Mouse (Mus musculus): ENCODE measurements at regions not wholly inside any gene's neighbourhood (a gene's known extent, or its start where the extent isn't known, plus 50 kb on each side); places are given as distances from the start of the nearest gene placed in this dataset.

- no peak for DNase-seq (ENCODE audit: low read depth in 1 of 2, low spot score in 2 of 2)
These were observed 104.7 kb downstream of the Dusp6 start for GRCm38 (mm10) chr10:99367757-99368156.

- DNase-seq (ENCODE audit: low read depth in 1 of 2, low spot score in 2 of 2), result no peak
These were observed 112.1 kb downstream of the Dusp6 start for GRCm38 (mm10) chr10:99375101-99375500.

- no peak for DNase-seq (ENCODE audit: low read depth in 1 of 2, low spot score in 2 of 2)
These were observed 113.4 kb downstream of the Dusp6 start for GRCm38 (mm10) chr10:99376430-99376829.

- DNase-seq (ENCODE audit: low read depth in 1 of 2, low spot score in 2 of 2), result no peak
These were observed 114.5 kb downstream of the Dusp6 start for GRCm38 (mm10) chr10:99377548-99377947.

GRCm38 (mm10) chr10:99379156-99379555, 116.1 kb downstream of the Dusp6 start:
- no peak for DNase-seq (ENCODE audit: low read depth in 1 of 2, low spot score in 2 of 2)

- DNase-seq (ENCODE audit: low read depth in 1 of 2, low spot score in 2 of 2), result no peak
These were observed 117.1 kb downstream of the Dusp6 start for GRCm38 (mm10) chr10:99380170-99380569.

GRCm38 (mm10) chr10:99383028-99383427, 120.0 kb downstream of the Dusp6 start:
- DNase-seq (ENCODE audit: low read depth in 1 of 2, low spot score in 2 of 2), result no peak

- no peak for DNase-seq (ENCODE audit: low read depth in 1 of 2, low spot score in 2 of 2)
These were observed 121.3 kb downstream of the Dusp6 start for GRCm38 (mm10) chr10:99384366-99384765.

- DNase-seq (ENCODE audit: low read depth in 1 of 2, low spot score in 2 of 2), result no peak
These were observed 121.8 kb downstream of the Dusp6 start for GRCm38 (mm10) chr10:99384851-99385250.

- DNase-seq (ENCODE audit: low read depth in 1 of 2, low spot score in 2 of 2), result no peak
These were observed 122.8 kb downstream of the Dusp6 start for GRCm38 (mm10) chr10:99385854-99386253.

- DNase-seq (ENCODE audit: low read depth in 1 of 2, low spot score in 2 of 2), result no peak
These were observed 125.5 kb downstream of the Dusp6 start for GRCm38 (mm10) chr10:99388526-99388925.

- DNase-seq (ENCODE audit: low read depth in 1 of 2, low spot score in 2 of 2), result no peak
These were observed 126.0 kb downstream of the Dusp6 start for GRCm38 (mm10) chr10:99388986-99389385.

- no peak for DNase-seq (ENCODE audit: low read depth in 1 of 2, low spot score in 2 of 2)
These were observed 127.7 kb downstream of the Dusp6 start for GRCm38 (mm10) chr10:99390609-99391183.

- DNase-seq (ENCODE audit: low read depth in 1 of 2, low spot score in 2 of 2), result no peak
These were observed 128.7 kb downstream of the Dusp6 start for GRCm38 (mm10) chr10:99391725-99392124.

GRCm38 (mm10) chr10:99392979-99393378, 129.9 kb downstream of the Dusp6 start:
- DNase-seq (ENCODE audit: low read depth in 1 of 2, low spot score in 2 of 2), result no peak

- DNase-seq (ENCODE audit: low read depth in 1 of 2, low spot score in 2 of 2), result no peak
These were observed 130.5 kb downstream of the Dusp6 start for GRCm38 (mm10) chr10:99393523-99393922.

- no peak for DNase-seq (ENCODE audit: low read depth in 1 of 2, low spot score in 2 of 2)
These were observed 132.4 kb downstream of the Dusp6 start for GRCm38 (mm10) chr10:99395411-99395810.

- no peak for DNase-seq (ENCODE audit: low read depth in 1 of 2, low spot score in 2 of 2)
These were observed 133.6 kb downstream of the Dusp6 start for GRCm38 (mm10) chr10:99396630-99397029.

GRCm38 (mm10) chr10:99400076-99400475, 137.0 kb downstream of the Dusp6 start:
- no peak for DNase-seq (ENCODE audit: low read depth in 1 of 2, low spot score in 2 of 2)

- DNase-seq (ENCODE audit: low read depth in 1 of 2, low spot score in 2 of 2), result no peak
These were observed 143.7 kb downstream of the Dusp6 start for GRCm38 (mm10) chr10:99406764-99407163.

- no peak for DNase-seq (ENCODE audit: low read depth in 1 of 2, low spot score in 2 of 2)
These were observed 145.8 kb downstream of the Dusp6 start for GRCm38 (mm10) chr10:99408786-99409185.

- DNase-seq (ENCODE audit: low read depth in 1 of 2, low spot score in 2 of 2), result no peak
These were observed 146.7 kb downstream of the Dusp6 start for GRCm38 (mm10) chr10:99409744-99410143.

GRCm38 (mm10) chr10:99410754-99411153, 147.7 kb downstream of the Dusp6 start:
- no peak for DNase-seq (ENCODE audit: low read depth in 1 of 2, low spot score in 2 of 2)

GRCm38 (mm10) chr10:99413455-99413854, 150.4 kb downstream of the Dusp6 start:
- DNase-seq (ENCODE audit: low read depth in 1 of 2, low spot score in 2 of 2), result no peak
